Mouse (Mus musculus) gastrocnemius, postnatal 14 days (tissue): ENCODE results near the gene Cyp4f40. TPM values are rescaled to one million over a fixed set of nuclear protein-coding genes. Genes with fewer than 3 reads are reported as not detected.
"Not testable (repeated sequence)": the region's sequence is repeated elsewhere in the genome, so short reads cannot be mapped to it uniquely, and the experiment has no call there.

Experiments used
- DNase-seq: peaks from one replicate; pipeline ENCODE4 v3.0.0; 2021; ENCODE audit warnings: mixed read lengths
- intact Hi-C: fragments of 180-260 bp; cut with DNase I; formaldehyde crosslinking; loops from one replicate; pipeline ENCODE4 v1.15.1; 2025; ENCODE audit warnings: low total_unique reads
- total RNA-seq, 2 experiments: library from RNA; stranded (reverse); gene quantifications; 2 replicates each; pipeline ENCODE4 v1.2.3; 2021

Gene Cyp4f40
- total RNA-seq, 2 experiments from 2014 or later: not detected

- no peak for DNase-seq
- intact Hi-C loops: no loop called here
These were observed 32.3 kb downstream of the Cyp4f40 start for GRCm38 (mm10) chr17:32690959-32691358.

DNA sequence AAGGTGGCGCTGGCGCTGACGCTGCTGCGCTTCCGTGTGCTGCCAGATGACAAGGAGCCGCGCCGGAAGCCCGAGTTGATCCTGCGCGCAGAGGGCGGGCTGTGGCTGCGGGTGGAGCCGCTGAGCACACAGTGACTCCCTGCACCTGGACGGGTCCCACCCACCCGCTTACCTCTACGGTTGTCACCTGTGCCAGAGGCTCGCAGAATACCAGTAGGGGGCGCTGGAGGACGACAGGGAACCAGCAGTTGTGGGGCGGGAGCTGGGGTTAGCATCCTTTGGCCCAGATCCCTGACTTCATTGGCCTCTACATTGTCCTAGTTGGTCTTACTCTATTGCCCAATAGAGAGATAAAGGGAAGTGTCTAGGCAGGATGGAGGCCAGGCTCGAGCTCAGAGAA lies 44.1 kb downstream of the Cyp4f40 start:
- DNase-seq: no peak
- intact Hi-C loops: no loop called here

DNA sequence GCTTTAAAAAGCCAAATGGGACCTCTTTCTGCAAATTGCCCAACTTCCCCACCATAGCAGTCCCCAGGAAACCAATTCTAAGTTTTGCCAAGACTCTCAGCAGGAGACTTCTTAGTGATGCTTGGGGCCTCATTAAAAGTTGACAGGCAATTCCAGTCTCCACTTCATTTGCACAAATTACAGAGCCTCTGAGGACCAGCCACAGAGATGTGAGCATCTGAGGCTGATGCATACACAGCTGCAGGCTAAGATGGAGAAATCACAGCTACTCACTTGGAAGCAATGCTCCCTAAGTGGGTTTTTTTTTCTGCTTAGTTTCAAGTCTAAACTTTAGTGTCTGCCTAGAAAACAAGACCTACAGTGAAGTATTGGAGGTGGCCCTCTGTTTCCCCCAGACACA lies 51.8 kb downstream of the Cyp4f40 start:
- DNase-seq, intact Hi-C loops: not testable (repeated sequence)

DNA sequence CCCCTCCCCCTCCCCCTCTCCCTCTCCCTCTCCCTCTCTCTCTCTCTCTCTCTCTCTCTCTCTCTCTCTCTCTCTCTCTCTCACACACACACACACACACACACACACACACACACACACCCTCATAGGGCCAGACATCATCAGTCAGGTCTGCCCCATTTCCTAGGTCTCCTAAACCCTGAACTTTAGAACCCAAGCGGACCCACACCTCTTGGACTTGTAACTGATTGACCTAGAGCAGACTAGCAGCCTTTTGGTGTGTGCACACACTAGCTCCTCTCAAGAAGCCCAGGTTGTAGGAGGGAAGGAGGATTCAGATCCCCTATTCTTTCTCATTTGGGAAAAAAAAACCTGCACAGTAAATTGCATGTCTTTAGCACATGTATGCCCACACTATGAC lies 63.5 kb downstream of the Cyp4f40 start:
- DNase-seq, intact Hi-C loops: not testable (repeated sequence)

- no peak for DNase-seq
- intact Hi-C loops: no loop called here
These were observed 64.1 kb downstream of the Cyp4f40 start for GRCm38 (mm10) chr17:32722771-32723170.

DNA sequence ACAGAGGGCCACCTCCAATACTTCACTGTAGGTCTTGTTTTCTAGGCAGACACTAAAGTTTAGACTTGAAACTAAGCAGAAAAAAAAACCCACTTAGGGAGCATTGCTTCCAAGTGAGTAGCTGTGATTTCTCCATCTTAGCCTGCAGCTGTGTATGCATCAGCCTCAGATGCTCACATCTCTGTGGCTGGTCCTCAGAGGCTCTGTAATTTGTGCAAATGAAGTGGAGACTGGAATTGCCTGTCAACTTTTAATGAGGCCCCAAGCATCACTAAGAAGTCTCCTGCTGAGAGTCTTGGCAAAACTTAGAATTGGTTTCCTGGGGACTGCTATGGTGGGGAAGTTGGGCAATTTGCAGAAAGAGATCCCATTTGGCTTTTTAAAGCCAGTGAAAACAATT lies 67.7 kb downstream of the Cyp4f40 start:
- DNase-seq, intact Hi-C loops: not testable (repeated sequence)

Other genes with a start within 250 kb of the Cyp4f40 start
- gene Pglyrp2, start 234.7 kb upstream of the Cyp4f40 start, total RNA-seq: not detected
- gene Cyp4f39, start 206.2 kb upstream of the Cyp4f40 start, total RNA-seq: under 1 TPM in 1 of 2 experiments, not detected in 1; 0.82 TPM
- gene Cyp4f17, start 152.8 kb upstream of the Cyp4f40 start, total RNA-seq: 1 to 10 TPM in 1 of 2 experiments, under 1 TPM in 1; 0.90 to 1.3 TPM
- gene Cyp4f16, start 122.3 kb upstream of the Cyp4f40 start, total RNA-seq: 1 to 10 TPM; 2.0 to 2.3 TPM
- gene Cyp4f37, start 37.6 kb upstream of the Cyp4f40 start, total RNA-seq: not detected
- not detected for gene Cyp4f15, start 26.7 kb downstream of the Cyp4f40 start, total RNA-seq
- 10 to 100 TPM; 22.2 to 24.0 TPM for gene Zfp871, start 129.4 kb downstream of the Cyp4f40 start, total RNA-seq
- under 1 TPM; 0.18 to 0.33 TPM for gene Zfp811, start 151.0 kb downstream of the Cyp4f40 start, total RNA-seq
- 1 to 10 TPM; 6.3 to 7.7 TPM for gene Zfp799, start 171.4 kb downstream of the Cyp4f40 start, total RNA-seq
- 1 to 10 TPM; 6.2 TPM for gene Zfp870, start 232.7 kb downstream of the Cyp4f40 start, total RNA-seq